Mouse (Mus musculus) neural tube, embryonic 15.5 days (tissue): ENCODE data around the gene Matn1. TPM values are rescaled to one million over a fixed set of nuclear protein-coding genes. Genes with fewer than 3 reads are reported as not detected.

Source experiments
- ATAC-seq: fragments of 200-750 bp; cut with Nextera tagmentation; 2 replicates; pipeline ENCODE4 v1.8.0; 2017; ENCODE audit warnings: mild to moderate bottlenecking, moderate TSS enrichment, moderate library complexity; ENCODE audit not compliant: low FRiP score
- H3K27ac ChIP-seq: fragments of 300-500 bp; sonication (generic); replicated peaks from 2 replicates; pipeline ENCODE4 v1.5.1; 2015; ENCODE audit warnings: mild to moderate bottlenecking, inconsistent platforms
- H3K27me3 ChIP-seq: fragments of 300-500 bp; sonication (generic); replicated peaks from 2 replicates; pipeline ENCODE4 v1.6.1; 2015; ENCODE audit warnings: inconsistent platforms
- H3K36me3 ChIP-seq: fragments of 300-500 bp; sonication (generic); 2 replicates; pipeline ENCODE4 v1.6.1; 2015; ENCODE audit warnings: inconsistent platforms
- H3K4me1 ChIP-seq: fragments of 300-500 bp; sonication (generic); 2 replicates; pipeline ENCODE4 v1.6.1; 2015; ENCODE audit warnings: inconsistent platforms
- H3K4me2 ChIP-seq: fragments of 300-500 bp; sonication (generic); 2 replicates; pipeline ENCODE4 v1.6.1; 2015; ENCODE audit warnings: inconsistent platforms, mild to moderate bottlenecking, moderate library complexity
- H3K4me3 ChIP-seq: fragments of 300-500 bp; sonication (generic); replicated peaks from 2 replicates; pipeline ENCODE4 v1.5.1; 2015; ENCODE audit warnings: mild to moderate bottlenecking, inconsistent platforms
- H3K9ac ChIP-seq: fragments of 300-500 bp; sonication (generic); replicated peaks from 2 replicates; pipeline ENCODE4 v1.6.1; 2015; ENCODE audit warnings: mild to moderate bottlenecking, inconsistent platforms
- H3K9me3 ChIP-seq: fragments of 300-500 bp; sonication (generic); replicated peaks from 2 replicates; pipeline ENCODE4 v1.6.1; 2016; ENCODE audit warnings: inconsistent platforms
- WGBS: fragments of 180-500 bp; shearing (Covaris S2); methylation state at CpG from one replicate; pipeline ENCODE4 v1.1.7; 2015; ENCODE audit warnings: mixed read lengths; 5-methylcytosine and 5-hydroxymethylcytosine counted together
- polyA plus RNA-seq: library from polyadenylated mRNA; unstranded; fragments of >200 nt; fragmentation: Nextera tagmentation; extraction: Ambion mirVana; gene quantifications from 2 replicates; pipeline ENCODE4 v1.2.1, GENCODE M21; 2015

The Matn1 gene
- polyA plus RNA-seq, 1 experiment from 2014 or later, result 10.8 TPM

DNA sequence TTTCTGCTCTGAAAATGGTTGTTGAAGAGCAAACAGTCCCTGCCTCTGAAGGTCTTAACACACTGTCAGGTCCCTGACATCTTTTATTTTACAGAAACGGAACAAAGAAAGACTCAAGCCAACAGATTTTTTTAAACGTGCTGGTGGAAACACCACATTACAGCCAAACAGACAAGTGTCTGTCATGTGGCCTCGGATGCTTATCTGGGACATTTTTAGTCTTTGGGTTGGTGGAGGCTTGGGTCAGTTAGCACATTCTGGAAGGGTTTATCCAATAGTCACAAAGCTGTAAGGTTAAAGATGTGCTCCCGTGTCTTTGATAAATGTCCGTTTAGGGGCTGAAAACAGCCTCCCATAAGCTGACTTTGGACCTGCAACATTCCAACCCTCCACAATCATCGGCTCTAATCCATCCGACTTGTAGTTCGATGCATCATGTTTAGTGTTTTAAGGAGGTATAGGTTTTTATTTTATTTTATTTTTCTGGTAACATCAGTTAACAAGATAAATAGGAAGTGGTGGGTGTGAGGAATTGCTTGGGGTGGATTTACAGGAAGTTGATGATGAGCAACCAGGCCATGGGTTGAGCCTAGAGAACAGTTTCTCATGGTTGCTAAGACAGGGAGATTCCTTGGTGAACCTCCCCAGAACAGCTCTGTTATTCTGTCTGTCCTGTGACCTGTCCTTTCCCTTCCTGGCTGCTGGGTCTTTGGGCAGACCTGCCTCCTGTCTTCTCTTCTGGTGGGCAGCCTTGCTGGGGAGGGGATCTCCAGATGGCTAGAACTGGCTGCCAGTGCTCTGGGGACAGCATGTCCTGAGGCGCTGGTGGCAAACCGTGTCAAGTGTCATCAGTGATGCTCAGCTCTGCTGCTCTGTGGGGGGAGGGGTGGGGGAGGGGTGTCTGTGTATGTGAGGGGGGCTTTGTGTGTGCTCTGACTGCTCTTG lies 25.1 kb upstream of the Matn1 start:
- no peak for ATAC-seq
- Histone ChIP-seq H3K9me3 (no peaks in the 10 kb centered on the region), H3K9ac (no peak overlapping the region), H3K27ac (no peak overlapping the region), H3K4me3 (no peak overlapping the region), H3K27me3 (no peaks in the 10 kb centered on the region), H3K36me3 (no peaks in the 10 kb centered on the region), H3K4me1 (peaks cover 16% of the 10 kb centered on the region), H3K4me2 (no peak overlapping the region)
- WGBS, result 74% methylated on average over 10 of the region's 10 CpGs

- no peak for ATAC-seq
- 68% methylated on average over 9 of the region's 9 CpGs for WGBS
- H3K27ac ChIP-seq, result no peak overlapping the region
- no peaks in the 10 kb centered on the region for H3K9me3 ChIP-seq
- peaks cover 16% of the 10 kb centered on the region for H3K4me1 ChIP-seq
- no peaks in the 10 kb centered on the region for H3K36me3 ChIP-seq
- no peak overlapping the region for H3K4me2 ChIP-seq
- H3K27me3 ChIP-seq, result no peaks in the 10 kb centered on the region
- H3K4me3 ChIP-seq, result no peak overlapping the region
- no peak overlapping the region for H3K9ac ChIP-seq
Measured at GRCm38 (mm10) chr4:130919750-130920356, 24.3 kb upstream of the Matn1 start.

DNA sequence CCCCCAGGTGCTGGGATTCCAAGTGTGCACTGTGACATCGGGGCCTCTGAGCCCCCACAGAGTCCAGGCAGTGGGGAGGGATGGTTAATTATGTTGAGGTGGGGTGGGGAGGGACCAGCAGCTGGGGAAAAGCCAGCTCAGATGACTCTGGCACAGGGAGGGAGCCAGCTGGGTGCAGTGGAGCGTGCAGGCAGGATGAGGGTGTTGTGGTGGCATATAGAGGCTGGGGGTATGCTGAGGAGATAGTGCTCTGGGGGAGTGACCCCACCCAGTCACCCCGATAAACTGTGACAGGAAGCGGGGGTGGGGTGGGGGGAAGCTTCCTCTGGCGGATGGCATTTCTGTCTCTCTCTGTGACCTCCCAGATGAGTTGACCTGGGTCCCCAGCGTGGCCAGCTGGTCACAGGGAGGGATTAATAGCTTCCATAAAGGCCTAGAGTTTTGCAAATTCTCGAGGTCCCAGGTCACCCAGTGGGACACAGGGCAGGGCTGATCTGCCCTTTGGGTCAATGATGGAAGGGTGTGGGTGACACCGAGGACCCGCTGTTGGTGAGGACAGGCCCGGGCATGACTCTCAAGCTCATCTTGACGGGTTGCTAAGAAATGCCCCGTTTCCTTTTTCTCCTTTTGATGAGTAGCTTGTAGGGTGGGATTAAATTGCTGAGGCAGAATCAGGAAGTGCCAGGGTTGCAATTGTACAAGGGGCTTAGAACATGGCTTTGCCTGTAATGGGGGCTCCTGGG lies 23.1 kb upstream of the Matn1 start:
- no peaks in the 10 kb centered on the region for H3K27me3 ChIP-seq
- ATAC-seq, result no peak
- no peak overlapping the region for H3K4me3 ChIP-seq
- no peaks in the 10 kb centered on the region for H3K36me3 ChIP-seq
- H3K9ac ChIP-seq, result no peak overlapping the region
- peaks cover 16% of the 10 kb centered on the region for H3K4me1 ChIP-seq
- H3K27ac ChIP-seq, result no peak overlapping the region
- no peaks in the 10 kb centered on the region for H3K9me3 ChIP-seq
- no peak overlapping the region for H3K4me2 ChIP-seq
- 34% methylated on average over 12 of the region's 12 CpGs for WGBS

- no peaks in the 10 kb centered on the region for H3K36me3 ChIP-seq
- no peak for ATAC-seq
Measured at GRCm38 (mm10) chr4:130921986-130922385, 22.2 kb upstream of the Matn1 start.

GRCm38 (mm10) chr4:130926274-130926673 lies 17.9 kb upstream of the Matn1 start:
- Histone ChIP-seq H3K27me3 (no peaks in the 10 kb centered on the region), H3K4me3 (no peak overlapping the region), H3K36me3 (no peaks in the 10 kb centered on the region), H3K27ac (no peak overlapping the region), H3K9me3 (no peaks in the 10 kb centered on the region), H3K4me1 (peaks cover 3% of the 10 kb centered on the region; the same call in 1 of the 2 replicates), H3K4me2 (no peak overlapping the region), H3K9ac (no peak overlapping the region)
- 52% methylated on average over 6 of the region's 6 CpGs for WGBS
- no peak for ATAC-seq

More at GRCm38 (mm10) chr4:130921986-130922385, 22.2 kb upstream of the Matn1 start:
- Histone ChIP-seq H3K9ac (no peak overlapping the region), H3K27me3 (no peaks in the 10 kb centered on the region), H3K4me1 (peaks cover 16% of the 10 kb centered on the region), H3K9me3 (no peaks in the 10 kb centered on the region), H3K4me2 (no peak overlapping the region), H3K4me3 (no peak overlapping the region), H3K27ac (no peak overlapping the region)
- WGBS, result 70% methylated on average over 10 of the region's 10 CpGs

DNA sequence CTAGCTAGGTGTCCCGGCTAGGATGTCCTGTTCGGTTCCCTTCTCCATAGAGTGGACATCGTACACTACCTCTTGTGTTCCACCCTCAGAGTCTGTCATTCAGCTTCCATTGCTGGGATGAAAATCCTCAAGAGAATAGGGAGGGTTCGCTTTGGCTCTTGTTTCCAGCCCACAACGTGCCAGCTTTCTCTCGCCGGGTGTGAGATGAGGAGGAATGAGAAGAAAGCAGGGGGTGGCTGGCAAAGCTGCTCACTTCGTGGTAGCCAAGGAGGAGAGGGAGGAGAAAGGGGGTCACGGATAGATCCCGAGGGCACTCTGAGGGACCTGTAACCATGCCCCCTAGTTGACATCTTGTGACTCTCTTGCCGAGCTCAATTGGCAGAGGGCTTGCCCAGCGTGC lies 16.4 kb upstream of the Matn1 start:
- no peak overlapping the region for H3K4me2 ChIP-seq

GRCm38 (mm10) chr4:130942644-130943043 lies 1.5 kb upstream of the Matn1 start:
- WGBS, result 67% methylated on average over 14 of the region's 14 CpGs
- Histone ChIP-seq H3K36me3 (no peaks in the 10 kb centered on the region), H3K4me1 (0 out of 2 replicates have a peak, but pooled peaks cover 5% of the 10 kb centered on the region), H3K27ac (no peak overlapping the region), H3K4me3 (no peak overlapping the region), H3K27me3 (0 out of 2 replicates have a peak, but pooled peaks cover 10% of the 10 kb centered on the region), H3K9me3 (no peaks in the 10 kb centered on the region), H3K9ac (no peak overlapping the region), H3K4me2 (no peak overlapping the region)
- no peak for ATAC-seq

More for the DNA sequence above, 16.4 kb upstream of the Matn1 start:
- H3K9me3 ChIP-seq, result no peaks in the 10 kb centered on the region
- ATAC-seq, result no peak
- no peak overlapping the region for H3K9ac ChIP-seq
- H3K4me3 ChIP-seq, result no peak overlapping the region
- H3K4me1 ChIP-seq, result no peaks in the 10 kb centered on the region
- 91% methylated on average over 12 of the region's 12 CpGs for WGBS
- no peaks in the 10 kb centered on the region for H3K36me3 ChIP-seq
- no peak overlapping the region for H3K27ac ChIP-seq
- H3K27me3 ChIP-seq, result no peaks in the 10 kb centered on the region

- no peak for ATAC-seq
- WGBS, result 78% methylated on average over 7 of the region's 7 CpGs
- H3K27me3 ChIP-seq, result 0 out of 2 replicates have a peak, but pooled peaks cover 10% of the 10 kb centered on the region
- H3K4me3 ChIP-seq, result no peak overlapping the region
- H3K4me1 ChIP-seq, result 0 out of 2 replicates have a peak, but pooled peaks cover 5% of the 10 kb centered on the region
- no peak overlapping the region for H3K4me2 ChIP-seq
- no peaks in the 10 kb centered on the region for H3K9me3 ChIP-seq
- H3K9ac ChIP-seq, result no peak overlapping the region
- H3K27ac ChIP-seq, result no peak overlapping the region
- no peaks in the 10 kb centered on the region for H3K36me3 ChIP-seq
Measured at GRCm38 (mm10) chr4:130944779-130945178, 594 bp downstream of the Matn1 start.

GRCm38 (mm10) chr4:130947094-130947647 lies 3.0 kb downstream of the Matn1 start:
- H3K36me3 ChIP-seq, result no peaks in the 10 kb centered on the region
- 0 out of 2 replicates have a peak, but pooled peaks cover 10% of the 10 kb centered on the region for H3K27me3 ChIP-seq
- no peak overlapping the region for H3K4me2 ChIP-seq
- WGBS, result 8% methylated on average over 13 of the region's 13 CpGs
- no peaks in the 10 kb centered on the region for H3K9me3 ChIP-seq
- peak; percentile 41; the same call in 1 of the 2 replicates for ATAC-seq
- no peak overlapping the region for H3K9ac ChIP-seq
- H3K4me3 ChIP-seq, result no peak overlapping the region
- H3K27ac ChIP-seq, result no peak overlapping the region
- 0 out of 2 replicates have a peak, but pooled peaks cover 5% of the 10 kb centered on the region for H3K4me1 ChIP-seq

DNA sequence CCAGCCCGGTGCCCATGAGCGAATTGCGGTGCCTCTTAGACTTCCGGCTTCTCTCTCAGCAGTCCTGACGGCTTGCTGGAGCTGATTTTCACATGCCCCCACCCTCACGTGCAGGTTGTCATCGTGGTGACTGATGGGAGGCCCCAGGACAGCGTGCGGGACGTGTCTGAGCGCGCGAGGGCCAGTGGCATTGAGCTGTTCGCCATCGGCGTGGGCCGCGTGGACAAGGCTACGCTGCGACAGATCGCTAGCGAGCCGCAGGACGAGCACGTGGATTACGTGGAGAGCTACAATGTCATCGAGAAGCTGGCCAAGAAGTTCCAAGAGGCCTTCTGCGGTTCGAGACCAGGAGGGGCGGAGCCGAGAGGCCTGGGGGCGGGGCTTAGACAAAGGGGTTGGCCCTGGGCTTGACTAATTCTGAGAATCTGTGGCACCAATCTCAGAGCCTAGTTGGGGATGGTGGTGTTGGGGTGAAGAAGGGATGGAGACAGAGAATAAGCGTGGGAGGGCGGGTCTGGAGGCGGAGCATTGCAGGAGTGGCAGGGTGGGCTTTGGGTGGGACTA lies 5.7 kb downstream of the Matn1 start:
- H3K27ac ChIP-seq, result no peak overlapping the region
- peaks cover 3% of the 10 kb centered on the region; the same call in 1 of the 2 replicates for H3K27me3 ChIP-seq
- ATAC-seq, result no peak
- no peaks in the 10 kb centered on the region for H3K36me3 ChIP-seq
- 0 out of 2 replicates have a peak, but pooled peaks cover 5% of the 10 kb centered on the region for H3K4me1 ChIP-seq
- H3K9me3 ChIP-seq, result no peaks in the 10 kb centered on the region
- H3K4me3 ChIP-seq, result no peak overlapping the region
- no peak overlapping the region for H3K4me2 ChIP-seq
- no peak overlapping the region for H3K9ac ChIP-seq
- 87% methylated on average over 35 of the region's 35 CpGs for WGBS

- Histone ChIP-seq H3K9ac (no peak overlapping the region), H3K27ac (no peak overlapping the region), H3K4me3 (no peak overlapping the region), H3K36me3 (no peaks in the 10 kb centered on the region), H3K27me3 (peaks cover 5% of the 10 kb centered on the region; the same call in 1 of the 2 replicates), H3K9me3 (no peaks in the 10 kb centered on the region), H3K4me1 (no peaks in the 10 kb centered on the region), H3K4me2 (no peak overlapping the region)
- no peak for ATAC-seq
- 49% methylated on average over 17 of the region's 17 CpGs for WGBS
Measured at GRCm38 (mm10) chr4:130952531-130952930, 8.3 kb downstream of the Matn1 start.
